Mouse (Mus musculus) MEL (cell line): ENCODE measurements around the gene Prps1l1.

Source experiments
- CTCF ChIP-seq, 3 experiments: IDR thresholded peaks in 2 of 3; conservative IDR thresholded peaks in 1 of 3; 2 replicates each; pipeline ENCODE4 v1.5.1; 2011 to 2012; ENCODE audit warnings: low read length in 3 of 3, low read depth in 2 of 3, mild to moderate bottlenecking in 2 of 3, improper control_type of control experiment in 1 of 3, inconsistent platforms in 1 of 3, mixed read lengths in 1 of 3, moderate library complexity in 1 of 3; ENCODE audit not compliant: control insufficient read depth in 1 of 3, insufficient read depth in 1 of 3, poor library complexity in 1 of 3, severe bottlenecking in 1 of 3
- ELF1 ChIP-seq: IDR thresholded peaks from 2 replicates; pipeline ENCODE4 v1.6.1; 2014; ENCODE audit warnings: low read depth, mild to moderate bottlenecking, inconsistent platforms, low read length, improper control_type of control experiment, moderate library complexity
- GATA1 ChIP-seq: IDR thresholded peaks from 2 replicates; pipeline ENCODE4 v1.6.1; 2011; ENCODE audit warnings: low read depth, low read length, improper control_type of control experiment
- KAT2A ChIP-seq: conservative IDR thresholded peaks from 2 replicates; pipeline ENCODE4 v1.6.1; 2012; ENCODE audit warnings: low read depth, low read length, improper control_type of control experiment, inconsistent platforms
- MAX ChIP-seq: IDR thresholded peaks from 2 replicates; pipeline ENCODE4 v1.6.1; 2011; ENCODE audit warnings: low read length, improper control_type of control experiment
- POLR2A ChIP-seq, 2 experiments: IDR thresholded peaks; 2 replicates each; pipeline ENCODE4 v1.6.1; 2011 to 2012; ENCODE audit warnings: low read length in 2 of 2, mild to moderate bottlenecking in 2 of 2, control low read depth in 1 of 2, improper control_type of control experiment in 1 of 2, low read depth in 1 of 2, moderate library complexity in 1 of 2; ENCODE audit not compliant: control insufficient read depth in 1 of 2, insufficient read depth in 1 of 2, poor library complexity in 1 of 2
- POLR2AphosphoS2 ChIP-seq: IDR thresholded peaks from 2 replicates; pipeline ENCODE4 v1.6.1; 2011; ENCODE audit warnings: low read length, improper control_type of control experiment
- TBP ChIP-seq: IDR thresholded peaks from 2 replicates; pipeline ENCODE4 v1.8.0; 2011; ENCODE audit warnings: low read depth, low read length, improper control_type of control experiment
- USF1 ChIP-seq: IDR thresholded peaks from 2 replicates; pipeline ENCODE4 v1.6.1; 2014; ENCODE audit warnings: low read depth, mild to moderate bottlenecking, inconsistent platforms, low read length, improper control_type of control experiment, moderate library complexity
- ZNF384 ChIP-seq: IDR thresholded peaks from 2 replicates; pipeline ENCODE4 v1.6.1; 2012; ENCODE audit warnings: low read depth, mild to moderate bottlenecking, inconsistent platforms, low read length, improper control_type of control experiment

DNA sequence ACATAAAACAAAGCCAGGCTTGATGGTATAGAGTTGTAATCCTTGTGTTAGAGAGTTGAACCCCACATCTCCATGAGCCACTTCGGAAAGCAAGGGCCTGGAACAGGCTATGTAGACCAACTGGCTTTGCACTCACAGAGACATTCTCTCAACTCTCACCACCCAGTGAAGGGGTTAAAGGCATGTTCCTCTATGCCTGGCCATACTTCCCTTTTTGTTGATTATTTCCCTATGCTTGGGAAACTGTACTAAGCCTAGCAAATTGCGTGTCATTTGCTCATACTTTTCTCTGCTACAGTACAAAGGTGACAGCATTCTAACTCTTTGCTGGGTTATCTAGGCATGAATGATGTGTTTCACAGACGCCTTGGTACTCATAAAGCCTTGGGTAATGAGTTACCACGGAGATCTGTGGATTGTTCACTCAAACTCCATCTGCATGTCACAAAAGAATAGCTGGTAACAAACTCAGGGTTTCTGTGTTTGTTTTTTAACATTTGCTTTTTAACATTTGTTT lies 41.4 kb downstream of the Prps1l1 start:
- no peak for TF ChIP-seq POLR2A (IDR thresholded peaks at IDR 0.05; ENCODE audit: control insufficient read depth in 1 of 2, insufficient read depth in 1 of 2, low read depth in 1 of 2, low read length in 2 of 2, poor library complexity in 1 of 2)
- TF ChIP-seq ELF1, result no peak
- no peak for TF ChIP-seq POLR2AphosphoS2
- no peak for TF ChIP-seq CTCF (IDR thresholded peaks at IDR 0.05 in 2 of 3, conservative IDR thresholded peaks at IDR 0.05 in 1 of 3; ENCODE audit: control insufficient read depth in 1 of 3, insufficient read depth in 1 of 3, low read depth in 2 of 3, low read length in 3 of 3, poor library complexity in 1 of 3, severe bottlenecking in 1 of 3)
- no peak for TF ChIP-seq USF1
- no peak for TF ChIP-seq KAT2A
- TF ChIP-seq ZNF384, result no peak
- no peak for TF ChIP-seq GATA1
- TF ChIP-seq TBP, result no peak
- TF ChIP-seq MAX, result no peak
